Mouse (Mus musculus) kidney, adult 2 months (tissue): ENCODE measurements around the gene Ano1.

ENCODE experiments used
- CTCF ChIP-seq: fragments of 200-500 bp; conservative IDR thresholded peaks from 2 replicates; pipeline ENCODE4 v1.5.1; 2011; ENCODE audit warnings: low read depth, mild to moderate bottlenecking, control low read depth, low read length, moderate library complexity, mixed read lengths; ENCODE audit not compliant: insufficient read depth, insufficient read length
- POLR2A ChIP-seq: fragments of 200-500 bp; IDR thresholded peaks from one replicate; pipeline ENCODE4 v1.6.1; 2011; ENCODE audit warnings: low read depth, low read length, control low read depth

DNA sequence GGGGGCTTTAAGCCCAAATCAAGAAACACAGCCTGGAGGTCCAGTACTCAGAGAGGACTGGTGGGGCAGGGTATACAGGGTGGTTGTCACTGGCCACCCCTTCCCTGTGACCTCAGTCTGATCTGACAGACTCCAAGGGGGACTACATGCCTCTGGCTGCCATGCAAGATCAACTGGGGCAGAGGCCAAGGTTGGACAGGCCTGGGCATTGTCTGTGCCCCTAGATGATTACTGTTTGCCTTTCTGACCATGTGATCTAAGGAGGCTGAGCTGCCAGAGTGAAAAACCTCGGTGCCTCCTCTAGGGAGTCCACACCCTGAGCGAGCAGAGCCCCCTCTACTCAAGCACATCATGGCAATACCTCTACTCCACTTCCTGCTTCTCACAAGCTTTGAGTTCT lies 115.8 kb downstream of the Ano1 start:
- TF ChIP-seq CTCF (no peak), POLR2A (no peak)
